Mouse (Mus musculus) activated CD4-positive, CD25-positive, alpha-beta regulatory T cell, adult 4 months (primary cell): ENCODE measurements around the gene Taar5. TPM values are rescaled to one million over a fixed set of nuclear protein-coding genes. Genes with fewer than 3 reads are reported as not detected.

Source experiments
- ATAC-seq: one replicate; pipeline ENCODE4 v1.8.0; 2017
- polyA plus RNA-seq, 2 experiments: library from polyadenylated mRNA; unstranded; fragments of 100-300 nt; shearing (Covaris generic); gene quantifications; one replicate each; pipeline ENCODE4 v1.2.1; 2017

Gene Taar5
- polyA plus RNA-seq = not detected

DNA sequence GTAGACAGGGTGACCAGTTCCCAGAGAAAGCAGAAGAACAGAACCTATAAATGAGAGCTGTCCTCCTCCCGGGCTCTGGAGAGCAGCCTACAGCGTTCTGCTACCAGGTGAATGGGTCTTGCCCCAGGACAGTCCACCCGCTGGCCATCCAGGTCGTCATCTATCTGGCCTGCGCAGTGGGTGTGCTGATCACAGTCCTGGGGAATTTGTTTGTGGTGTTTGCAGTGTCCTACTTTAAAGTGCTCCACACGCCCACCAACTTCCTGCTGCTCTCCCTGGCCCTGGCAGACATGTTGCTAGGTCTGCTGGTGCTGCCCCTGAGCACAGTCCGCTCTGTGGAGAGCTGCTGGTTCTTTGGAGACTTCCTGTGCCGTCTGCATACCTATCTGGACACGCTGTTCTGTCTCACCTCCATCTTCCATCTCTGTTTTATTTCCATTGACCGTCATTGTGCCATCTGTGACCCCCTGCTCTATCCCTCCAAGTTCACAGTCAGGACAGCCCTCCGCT, at the start of gene Taar5:
TSS of gene Taar5 (plus strand) at position 51 of the 510 bp plus-strand sequence.
- ATAC-seq = no peak

DNA sequence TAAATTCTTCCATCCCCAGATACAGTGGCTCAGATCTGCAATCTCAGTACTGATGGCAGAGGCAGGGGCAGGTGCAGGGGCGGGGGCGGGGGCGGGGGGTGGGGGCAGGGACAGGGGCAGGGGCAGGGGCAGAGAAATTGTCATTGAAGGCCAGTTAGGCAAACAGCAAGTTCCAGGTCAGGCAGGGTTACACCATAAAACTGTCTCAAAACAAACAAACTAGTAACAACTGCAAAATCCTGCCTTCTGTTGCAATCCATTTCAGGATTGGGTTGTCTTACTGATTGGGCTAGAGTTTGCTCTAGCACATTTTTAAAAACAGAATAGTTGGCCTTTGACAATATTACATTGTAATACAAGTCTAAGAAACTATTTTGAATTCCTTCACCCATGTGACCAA, 48.0 kb upstream of the Taar5 start:
- ATAC-seq = no peak

GRCm38 (mm10) chr10:23923941-23924340, 46.6 kb upstream of the Taar5 start:
- no peak for ATAC-seq

DNA sequence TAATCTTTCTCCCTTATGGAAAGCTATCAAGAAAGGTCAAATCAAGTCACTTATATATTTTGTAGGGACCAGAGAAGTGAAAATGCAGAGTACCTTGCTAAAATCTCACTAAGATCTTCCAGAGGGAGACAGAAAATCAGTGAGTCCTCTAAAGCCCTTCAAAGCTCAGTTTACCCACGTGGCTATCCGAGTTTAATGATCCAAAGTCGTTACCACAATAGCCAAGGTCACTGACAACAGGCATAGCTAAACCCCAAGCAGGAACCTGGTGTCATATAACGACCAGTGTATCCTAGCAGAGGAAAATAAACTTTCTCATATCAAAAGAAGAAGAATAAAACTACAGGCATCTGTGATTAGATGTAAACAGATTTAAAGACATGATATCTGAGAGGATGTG, 32.9 kb upstream of the Taar5 start:
- no peak for ATAC-seq

DNA sequence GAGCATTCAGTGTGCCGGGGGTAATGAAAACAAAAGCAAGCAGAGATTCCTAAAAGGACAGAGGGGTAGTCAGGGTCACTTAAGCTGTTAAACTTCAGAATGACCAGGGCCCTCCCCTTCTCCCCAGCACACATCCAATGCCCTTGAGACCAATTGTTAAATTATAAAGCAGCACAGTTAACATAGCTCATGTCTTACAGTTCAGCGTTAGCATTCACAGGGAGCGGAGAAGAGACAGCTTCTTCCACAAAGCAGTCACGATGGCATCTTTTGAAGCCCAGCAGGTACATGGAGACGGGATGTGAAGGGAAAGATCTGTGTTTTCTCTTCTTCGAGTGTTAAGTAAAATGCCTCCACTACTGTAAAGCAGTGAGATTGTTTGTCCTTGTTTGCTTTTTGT, 32.2 kb upstream of the Taar5 start, which contains the start of gene Taar2:
TSS of gene Taar2 (plus strand) at position 261 of the 400 bp plus-strand sequence.
- ATAC-seq = no peak

DNA sequence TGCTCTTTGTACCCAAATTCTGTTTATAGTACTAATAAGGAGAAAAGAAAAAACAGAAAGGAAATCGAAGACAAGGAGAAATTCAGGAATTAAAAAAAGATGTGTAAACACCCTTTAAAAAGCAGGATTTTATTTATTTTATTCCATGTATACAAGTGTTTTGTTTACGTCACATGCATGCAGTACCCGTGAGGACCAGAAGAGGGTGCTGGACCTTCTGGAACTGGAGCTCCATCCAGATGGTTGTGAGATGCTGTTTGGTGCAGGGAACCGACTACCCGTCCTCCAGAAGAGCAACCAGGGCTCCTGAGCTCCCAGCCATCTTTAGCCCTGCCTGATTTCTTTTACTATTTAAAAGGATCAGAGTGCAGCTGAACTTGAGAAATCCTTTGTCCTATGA, 28.0 kb upstream of the Taar5 start:
- ATAC-seq = no peak

DNA sequence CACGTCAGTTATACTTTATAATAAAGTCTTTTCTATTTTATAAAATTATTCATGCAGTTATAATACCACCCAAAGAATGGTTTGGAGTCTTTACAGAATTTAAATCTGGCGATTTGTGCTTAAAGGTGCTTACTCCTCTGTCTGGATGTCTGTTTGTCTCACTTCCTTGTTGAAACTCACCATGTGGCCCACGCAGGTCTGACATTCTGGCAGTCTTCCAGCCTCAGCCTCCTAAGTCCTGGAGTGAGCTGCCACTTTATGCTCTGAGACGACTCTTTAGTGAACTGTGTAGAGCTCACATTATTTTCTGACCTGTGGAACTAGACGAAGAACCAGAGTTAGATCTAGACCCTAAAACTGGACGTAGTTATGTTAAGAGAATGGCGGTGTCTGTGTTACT, 22.5 kb upstream of the Taar5 start:
- ATAC-seq = no peak

GRCm38 (mm10) chr10:23949508-23950005, 20.9 kb upstream of the Taar5 start, which contains the start of gene Taar3:
Taar3 (plus strand) TSS chr10:23949558.
- no peak for ATAC-seq

DNA sequence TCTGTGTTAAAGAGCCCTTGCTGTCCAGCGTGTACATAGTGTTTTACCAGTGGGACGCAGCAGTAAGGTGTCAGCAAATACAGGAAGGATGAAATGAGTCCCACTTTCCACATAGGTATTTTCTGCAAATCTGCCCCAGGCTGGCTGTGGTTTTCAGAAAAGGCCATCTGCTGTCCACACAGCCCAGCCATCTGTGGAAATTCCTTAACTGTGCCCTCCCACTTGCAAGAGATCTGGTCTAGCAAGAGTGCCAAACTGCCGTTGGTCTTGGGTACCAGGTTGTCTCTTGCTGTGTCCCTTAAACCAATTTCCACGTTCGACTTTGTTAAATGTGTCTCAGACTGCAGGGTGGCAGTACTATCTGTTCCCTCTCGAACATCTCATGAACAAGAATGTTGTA, 18.8 kb upstream of the Taar5 start:
- ATAC-seq = no peak

DNA sequence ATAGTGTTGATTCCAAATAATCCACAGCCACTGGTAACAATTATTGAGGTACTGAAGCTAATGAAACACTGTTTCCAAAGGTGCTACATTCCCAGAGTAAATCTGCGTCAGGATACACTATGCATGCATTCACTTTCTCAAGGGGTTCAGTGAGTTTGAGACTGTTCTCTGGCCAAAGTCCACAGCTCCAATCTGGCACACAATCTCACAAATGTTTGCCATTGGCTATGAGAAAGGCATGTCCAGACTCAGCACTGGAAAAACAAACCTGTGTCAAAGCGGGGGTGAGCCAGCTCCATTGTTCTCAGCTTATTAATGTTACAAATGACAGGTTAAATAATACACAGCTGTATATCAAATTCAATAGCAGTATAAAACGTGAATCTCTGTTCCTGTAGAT, 11.4 kb upstream of the Taar5 start:
- no peak for ATAC-seq

DNA sequence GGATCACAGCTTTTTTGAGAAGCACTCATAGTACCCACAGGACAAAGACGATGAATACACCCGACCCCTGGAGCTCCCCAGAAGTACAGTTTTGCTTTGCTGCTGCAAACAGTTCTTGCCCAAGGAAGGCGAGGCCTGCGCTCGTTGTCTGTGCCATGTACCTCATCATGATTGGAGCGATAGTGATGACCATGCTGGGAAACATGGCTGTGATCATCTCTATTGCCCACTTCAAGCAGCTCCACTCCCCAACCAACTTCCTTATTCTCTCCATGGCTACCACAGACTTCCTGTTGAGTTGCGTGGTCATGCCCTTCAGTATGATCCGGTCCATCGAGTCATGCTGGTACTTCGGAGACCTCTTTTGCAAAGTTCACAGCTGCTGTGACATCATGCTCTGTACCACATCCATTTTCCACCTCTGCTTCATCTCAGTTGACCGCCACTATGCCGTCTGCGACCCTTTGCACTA, 10.0 kb upstream of the Taar5 start, which contains the start of gene Taar4:
TSS of gene Taar4 (plus strand) at position 51 of the 472 bp plus-strand sequence.
- ATAC-seq = no peak

GRCm38 (mm10) chr10:23963444-23963843, 7.1 kb upstream of the Taar5 start:
- ATAC-seq = no peak

DNA sequence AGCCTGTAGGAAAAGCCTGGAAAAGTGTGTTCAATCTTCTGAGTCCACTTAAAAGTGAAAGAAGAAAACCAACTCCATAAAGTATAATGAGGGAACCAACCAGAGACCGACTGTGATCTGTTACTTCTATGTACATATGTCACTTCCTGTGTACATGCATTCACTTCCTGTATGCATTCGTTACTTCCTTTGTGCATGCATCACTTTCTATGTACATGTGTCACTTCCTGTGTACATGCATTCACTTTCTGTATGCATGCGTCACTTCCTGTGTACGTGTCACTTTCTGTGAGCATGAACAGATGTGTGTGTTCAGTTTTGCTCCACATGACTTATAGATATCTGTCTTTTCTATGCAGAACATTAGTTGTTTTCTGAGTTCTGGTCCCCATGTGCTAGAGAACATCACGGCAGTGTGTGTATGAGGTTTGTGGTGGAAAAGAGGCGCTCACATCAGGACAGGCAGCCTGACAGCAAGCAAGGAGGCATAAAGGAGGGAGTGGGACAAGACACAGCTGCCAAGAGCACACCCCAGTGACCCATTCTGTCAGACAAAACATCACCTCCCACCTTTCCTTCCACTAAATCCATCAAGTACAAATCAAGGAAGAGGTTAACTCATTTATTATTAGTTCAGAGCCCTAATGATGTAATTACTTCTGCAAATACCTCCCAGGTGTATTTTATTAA, 5.4 kb upstream of the Taar5 start:
- ATAC-seq = peak; percentile 52

- no peak for ATAC-seq
These were observed 750 bp downstream of the Taar5 start for GRCm38 (mm10) chr10:23971256-23971655.

- no peak for ATAC-seq
These were observed 7.5 kb downstream of the Taar5 start for GRCm38 (mm10) chr10:23977958-23978357.

DNA sequence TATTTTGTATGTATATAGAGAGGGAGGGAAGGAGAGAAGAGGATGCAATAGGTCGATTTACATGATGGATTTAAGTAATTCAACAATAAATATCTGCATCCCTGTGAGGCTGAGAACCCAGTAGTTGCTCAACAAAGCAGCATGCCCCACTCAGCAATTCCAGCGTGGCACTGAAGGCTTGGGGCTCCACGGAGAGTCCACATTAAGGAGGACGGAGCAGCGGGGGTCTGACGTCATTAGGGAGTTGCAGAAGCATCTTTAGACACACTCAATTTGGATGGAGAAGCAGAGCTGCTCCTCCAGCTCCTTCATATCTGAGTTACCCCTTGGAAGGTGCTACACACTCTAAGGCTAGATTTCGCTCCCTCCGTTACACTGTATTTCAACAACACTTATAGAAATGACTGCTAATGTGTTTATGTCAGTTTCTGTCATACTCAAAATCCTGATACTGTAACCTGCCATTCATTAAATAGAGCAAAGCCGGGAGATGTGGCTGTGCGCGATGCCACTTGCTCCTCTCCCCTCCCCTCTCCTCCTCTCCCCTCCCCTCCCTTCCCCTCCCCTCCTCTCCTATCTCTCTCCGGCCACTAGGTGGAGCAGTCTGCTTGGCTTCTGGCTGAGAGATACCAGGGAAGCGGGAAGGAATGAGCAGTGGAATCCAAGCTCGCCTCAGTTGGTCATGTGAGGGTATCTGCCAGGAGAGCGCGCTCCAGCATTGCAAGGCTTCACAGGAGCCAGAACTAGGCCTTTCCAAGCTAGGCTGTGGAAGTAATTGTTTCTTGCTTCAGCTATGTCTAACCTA, 8.6 kb downstream of the Taar5 start:
- no peak for ATAC-seq

GRCm38 (mm10) chr10:23985546-23985945, 15.0 kb downstream of the Taar5 start, which contains the start of gene Taar6:
Taar6 (minus strand) TSS chr10:23985646.
- no peak for ATAC-seq

- no peak for ATAC-seq
These were observed 15.9 kb downstream of the Taar5 start for GRCm38 (mm10) chr10:23986419-23986818.

DNA sequence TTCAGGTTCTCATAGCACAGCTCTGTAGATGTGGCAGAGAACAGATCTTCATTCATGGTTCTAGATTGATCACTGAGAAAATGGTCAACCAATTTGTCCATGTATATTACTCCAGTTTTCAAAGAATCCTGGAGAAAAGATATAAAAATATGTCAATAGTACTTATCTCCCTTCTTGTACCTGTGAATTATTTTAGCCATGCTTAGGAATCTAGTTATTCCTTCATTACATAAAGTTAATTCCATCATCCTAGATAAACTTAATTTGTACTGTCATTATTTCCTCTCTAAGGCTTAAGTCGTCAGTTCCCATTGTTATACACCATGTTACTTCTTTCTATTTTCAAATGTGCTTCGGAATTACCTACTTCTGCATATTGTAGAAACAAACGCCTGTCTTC, 22.9 kb downstream of the Taar5 start, which contains the start of gene Taar7a:
TSS of gene Taar7a (minus strand) at position 101 of the 400 bp plus-strand sequence.
- no peak for ATAC-seq

DNA sequence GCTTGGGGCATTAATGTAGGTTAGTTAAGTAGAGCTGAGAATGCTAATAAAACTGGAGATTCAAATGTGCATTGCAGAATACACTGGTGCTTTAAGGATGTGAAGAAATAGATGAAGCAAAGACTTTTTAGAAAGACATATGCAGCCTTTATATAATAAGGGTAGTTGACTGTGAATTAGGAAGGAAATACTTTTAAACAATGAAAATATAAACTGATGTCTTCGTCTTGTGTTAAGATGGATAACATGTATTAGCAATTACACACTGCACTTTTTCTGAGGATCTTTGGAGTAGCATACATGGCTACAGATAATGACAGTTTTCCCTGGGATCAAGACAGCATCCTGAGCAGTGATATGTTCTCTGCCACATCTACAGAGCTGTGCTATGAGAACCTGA, 29.1 kb downstream of the Taar5 start, which contains the start of gene Taar7b:
TSS of gene Taar7b (plus strand) at position 301 of the 400 bp plus-strand sequence.
- no peak for ATAC-seq

GRCm38 (mm10) chr10:24006442-24006841, 35.9 kb downstream of the Taar5 start:
- ATAC-seq = no peak

GRCm38 (mm10) chr10:24007034-24007433, 36.5 kb downstream of the Taar5 start:
- no peak for ATAC-seq

- no peak for ATAC-seq
These were observed 37.6 kb downstream of the Taar5 start for GRCm38 (mm10) chr10:24008143-24008542.
